Mouse (Mus musculus): ENCODE measurements around the gene Ip6k1.

GRCm38 (mm10) chr9:108093586-108093985, 91.3 kb downstream of the Ip6k1 start:
- no peak for TF ChIP-seq CTCF (IDR thresholded peaks at IDR 0.05)
- no peak for TF ChIP-seq EP300 (IDR thresholded peaks at IDR 0.05)
